8 mouse cellular contexts compared by ENCODE assay signal in genomic region chr17:44709516-44710252, GRCm38 (mm10).
DNase-seq lines count a peak whose midpoint lies in the region; ATAC-seq lines count a peak whose summit lies in the region.

No protein-coding gene starts in this region.

- no peak overlapping the region for H3K27ac ChIP-seq in forebrain, embryonic 13.5 days
- H3K27ac ChIP-seq in forebrain, embryonic 10.5 days, result no peak overlapping the region
- no peak overlapping the region for H3K27ac ChIP-seq in liver, embryonic 13.5 days

- peaks cover 15% of the 10 kb centered on the region for H3K4me1 ChIP-seq in forebrain, embryonic 13.5 days
- 0 out of 2 replicates have a peak, but pooled peaks cover 5% of the 10 kb centered on the region for H3K4me1 ChIP-seq in forebrain, embryonic 10.5 days
- H3K4me1 ChIP-seq in liver, embryonic 13.5 days (replicated peaks), result peaks cover 8% of the 10 kb centered on the region

- no peak for DNase-seq in forebrain, embryonic 10.5 days (ENCODE audit: extremely low spot score, low spot score)
- peak; percentile 87 for DNase-seq in adrenal gland, adult 8-10 months
- DNase-seq in gastrocnemius, postnatal 36 days, result peak; percentile 27 to 48
- peak; percentile 66 for DNase-seq in kidney, adult 9 months
- no peak for DNase-seq in liver, embryonic 13.5 days
- DNase-seq in ovary, postnatal 36 days (ENCODE audit: low spot score), result peak; percentile 21
- no peak for DNase-seq in cerebellum, adult 11-12 months

- WGBS in forebrain, embryonic 13.5 days, result 48% methylated on average over 11 of the region's 11 CpGs
- WGBS in forebrain, embryonic 10.5 days, result 77% methylated on average over 11 of the region's 11 CpGs
- WGBS in liver, embryonic 13.5 days (ENCODE audit: insufficient replicate concordance), result 50% methylated on average over 10 of the region's 11 CpGs

- no peaks in the 10 kb centered on the region for H3K9me3 ChIP-seq in forebrain, embryonic 13.5 days (replicated peaks)
- no peaks in the 10 kb centered on the region for H3K9me3 ChIP-seq in forebrain, embryonic 10.5 days
- H3K9me3 ChIP-seq in liver, embryonic 13.5 days (replicated peaks), result no peaks in the 10 kb centered on the region

- H3K4me3 ChIP-seq in forebrain, embryonic 13.5 days, result no peak overlapping the region
- no peak overlapping the region for H3K4me3 ChIP-seq in forebrain, embryonic 10.5 days
- H3K4me3 ChIP-seq in liver, embryonic 13.5 days (replicated peaks), result no peak overlapping the region

- no peaks in the 10 kb centered on the region for H3K27me3 ChIP-seq in forebrain, embryonic 13.5 days
- H3K27me3 ChIP-seq in forebrain, embryonic 10.5 days (ENCODE audit: poor library complexity, severe bottlenecking), result no peaks in the 10 kb centered on the region
- no peaks in the 10 kb centered on the region for H3K27me3 ChIP-seq in liver, embryonic 13.5 days

- peak; percentile 88 for ATAC-seq in forebrain, embryonic 13.5 days
- ATAC-seq in liver, embryonic 13.5 days (ENCODE audit: low read depth), result peak; percentile 53

- H3K9ac ChIP-seq in forebrain, embryonic 13.5 days, result no peak overlapping the region
- H3K9ac ChIP-seq in liver, embryonic 13.5 days, result no peak overlapping the region

- H3K36me3 ChIP-seq in forebrain, embryonic 13.5 days (ENCODE audit: poor library complexity, severe bottlenecking), result no peaks in the 10 kb centered on the region
- no peaks in the 10 kb centered on the region for H3K36me3 ChIP-seq in forebrain, embryonic 10.5 days (replicated peaks)
- no peaks in the 10 kb centered on the region for H3K36me3 ChIP-seq in liver, embryonic 13.5 days

- no peak overlapping the region for H3K4me2 ChIP-seq in forebrain, embryonic 13.5 days
- no peak overlapping the region for H3K4me2 ChIP-seq in liver, embryonic 13.5 days

- intact Hi-C loops in gastrocnemius, postnatal 36 days (cut with DNase I), result no loop called here

Comparison
In these comparisons a context has a peak if more than half of its experiments do, and no peak if none do; other contexts are left out.
1. DNase-seq: peak in adrenal gland, adult 8-10 months (single experiment), gastrocnemius, postnatal 36 days (2 of 2), kidney, adult 9 months (single experiment) and ovary, postnatal 36 days (single experiment); none in forebrain, embryonic 10.5 days (single experiment), liver, embryonic 13.5 days (single experiment) and cerebellum, adult 11-12 months (single experiment).